Mouse (Mus musculus): ENCODE measurements at regions not wholly inside any gene's neighbourhood (a gene's known extent, or its start where the extent isn't known, plus 50 kb on each side); places are given as distances from the start of the nearest gene placed in this dataset.

DNA sequence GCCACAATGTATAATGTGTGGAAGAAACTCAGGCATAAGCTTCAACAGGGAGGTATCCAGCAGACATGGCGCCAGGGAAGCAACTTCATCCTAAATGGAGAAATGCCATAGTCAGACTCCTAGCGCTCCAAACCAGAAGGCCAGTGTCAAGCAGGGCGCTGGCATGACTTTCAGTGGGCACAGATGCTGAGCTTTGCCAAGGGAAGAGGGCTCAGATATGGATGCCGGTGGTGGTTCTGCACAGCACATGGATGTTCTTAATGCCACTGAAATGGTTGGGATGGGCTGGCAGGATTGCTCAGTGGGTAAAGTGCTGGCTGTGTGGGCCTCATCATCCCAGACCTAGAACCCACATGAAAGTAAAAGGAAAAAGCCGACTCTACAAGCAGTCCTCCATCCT lies 124.8 kb downstream of the Gm9376 start:
- Histone ChIP-seq H3K27me3 (replicated peaks; ENCODE audit: control insufficient read depth, insufficient read depth, low read length) (no peaks in the 10 kb centered on the region), H3K9me3 (ENCODE audit: control insufficient read depth, low read length) (no peaks in the 10 kb centered on the region), H3K4me3 (ENCODE audit: low read depth, low read length) (no peak overlapping the region), H3K9ac (ENCODE audit: low read length) (no peak overlapping the region), H3K4me2 (ENCODE audit: low read length) (no peak overlapping the region), H3K4me1 (replicated peaks; ENCODE audit: control insufficient read depth, insufficient read depth, low read length) (no peaks in the 10 kb centered on the region), H3K36me3 (ENCODE audit: control insufficient read depth, insufficient read depth, low read length) (no peaks in the 10 kb centered on the region), H3K27ac (ENCODE audit: low read depth) (no peak overlapping the region)
- DNase-seq (ENCODE audit: low spot score) = no peak
- ATAC-seq (replicated peaks; ENCODE audit: low FRiP score, low TSS enrichment, low read depth) = no peak
- WGBS = 87% methylated on average over 5 of the region's 5 CpGs

DNA sequence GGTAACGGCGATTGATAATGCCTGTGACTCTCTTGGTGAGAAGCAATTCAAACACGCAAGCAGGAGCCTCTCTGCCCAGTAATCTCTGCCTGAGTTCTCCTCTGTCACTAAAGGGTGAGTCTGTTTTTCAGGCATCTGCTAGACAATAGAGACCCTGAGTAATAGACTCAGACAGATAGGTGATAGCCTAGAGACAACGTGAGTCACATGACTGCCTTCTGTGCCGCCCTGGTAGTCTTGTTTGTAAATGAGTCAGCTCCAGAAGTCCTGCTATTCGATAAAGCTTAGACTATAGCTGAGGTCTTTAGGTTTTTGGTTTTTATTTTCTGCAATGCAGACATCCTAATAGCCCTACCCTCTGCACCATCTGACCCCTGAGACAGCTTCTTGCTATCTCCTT lies 126.9 kb downstream of the Gm9376 start:
- Histone ChIP-seq H3K27me3 (replicated peaks; ENCODE audit: control insufficient read depth, insufficient read depth, low read length) (no peaks in the 10 kb centered on the region), H3K4me2 (ENCODE audit: low read length) (no peak overlapping the region), H3K4me3 (ENCODE audit: low read depth, low read length) (no peak overlapping the region), H3K4me1 (replicated peaks; ENCODE audit: control insufficient read depth, insufficient read depth, low read length) (no peaks in the 10 kb centered on the region), H3K27ac (ENCODE audit: low read depth) (no peak overlapping the region), H3K36me3 (ENCODE audit: control insufficient read depth, insufficient read depth, low read length) (no peaks in the 10 kb centered on the region), H3K9ac (ENCODE audit: low read length) (no peak overlapping the region), H3K9me3 (ENCODE audit: control insufficient read depth, low read length) (no peaks in the 10 kb centered on the region)
- ATAC-seq (replicated peaks; ENCODE audit: low FRiP score, low TSS enrichment, low read depth) (no peak), DNase-seq (ENCODE audit: low spot score) (no peak)
- 63% methylated on average over 6 of the region's 6 CpGs for WGBS

DNA sequence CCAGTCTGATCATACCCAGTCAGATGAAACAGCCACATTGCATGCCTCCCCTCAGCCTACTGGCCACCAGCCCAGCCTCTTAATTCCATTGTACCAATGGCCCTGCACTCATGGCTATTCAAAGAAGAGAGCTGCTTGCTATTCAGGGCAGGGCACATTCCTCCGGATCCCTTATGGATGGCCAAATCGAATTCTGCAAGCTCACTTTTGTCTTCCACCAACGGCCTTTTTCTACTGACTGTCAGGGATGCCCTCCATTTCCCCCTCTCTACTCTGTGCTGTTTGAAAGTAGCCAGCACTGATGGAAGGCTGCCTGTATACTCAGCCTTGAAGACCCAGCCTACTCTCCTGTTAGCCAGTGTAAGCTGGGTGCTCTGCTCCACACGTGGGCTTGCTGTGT lies 147.5 kb downstream of the Gm9376 start:
- Histone ChIP-seq H3K4me3 (ENCODE audit: low read depth, low read length) (no peak overlapping the region), H3K9me3 (ENCODE audit: control insufficient read depth, low read length) (no peaks in the 10 kb centered on the region), H3K27me3 (replicated peaks; ENCODE audit: control insufficient read depth, insufficient read depth, low read length) (peaks cover 8% of the 10 kb centered on the region; the same call in 1 of the 2 replicates), H3K27ac (ENCODE audit: low read depth) (no peak overlapping the region), H3K36me3 (ENCODE audit: control insufficient read depth, insufficient read depth, low read length) (no peaks in the 10 kb centered on the region), H3K9ac (ENCODE audit: low read length) (no peak overlapping the region), H3K4me1 (replicated peaks; ENCODE audit: control insufficient read depth, insufficient read depth, low read length) (no peaks in the 10 kb centered on the region), H3K4me2 (ENCODE audit: low read length) (no peak overlapping the region)
- 69% methylated on average over 4 of the region's 4 CpGs for WGBS
- no peak for ATAC-seq (replicated peaks; ENCODE audit: low FRiP score, low TSS enrichment, low read depth)
- no peak for DNase-seq (ENCODE audit: low spot score)

DNA sequence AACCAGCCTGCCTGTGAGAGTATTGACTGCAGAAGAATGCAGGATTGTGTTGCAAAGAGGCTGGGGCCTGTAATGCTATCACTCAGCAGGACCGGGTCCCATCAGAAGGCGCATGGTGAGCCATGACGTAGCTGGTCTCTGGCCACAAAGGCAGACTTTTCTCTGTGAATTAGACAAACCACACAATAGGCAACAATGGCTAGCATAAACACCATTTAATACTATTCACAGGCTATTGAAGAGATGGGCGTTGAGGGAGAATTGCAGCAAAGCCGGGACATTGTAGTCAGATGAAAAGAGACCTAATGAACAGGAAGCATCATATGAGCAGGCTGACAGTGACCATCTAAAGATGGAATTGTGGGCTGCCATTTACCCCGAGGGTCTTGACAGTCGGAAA lies 149.4 kb downstream of the Gm9376 start:
- Histone ChIP-seq H3K4me2 (ENCODE audit: low read length) (no peak overlapping the region), H3K36me3 (ENCODE audit: control insufficient read depth, insufficient read depth, low read length) (no peaks in the 10 kb centered on the region), H3K27me3 (replicated peaks; ENCODE audit: control insufficient read depth, insufficient read depth, low read length) (peaks cover 8% of the 10 kb centered on the region; the same call in 1 of the 2 replicates), H3K4me1 (replicated peaks; ENCODE audit: control insufficient read depth, insufficient read depth, low read length) (no peaks in the 10 kb centered on the region), H3K9ac (ENCODE audit: low read length) (no peak overlapping the region), H3K4me3 (ENCODE audit: low read depth, low read length) (no peak overlapping the region), H3K9me3 (ENCODE audit: control insufficient read depth, low read length) (0 out of 2 replicates have a peak, but pooled peaks cover 2% of the 10 kb centered on the region), H3K27ac (ENCODE audit: low read depth) (no peak overlapping the region)
- DNase-seq (ENCODE audit: low spot score) (no peak), ATAC-seq (replicated peaks; ENCODE audit: low FRiP score, low TSS enrichment, low read depth) (no peak)
- WGBS = 63% methylated on average over 7 of the region's 7 CpGs

DNA sequence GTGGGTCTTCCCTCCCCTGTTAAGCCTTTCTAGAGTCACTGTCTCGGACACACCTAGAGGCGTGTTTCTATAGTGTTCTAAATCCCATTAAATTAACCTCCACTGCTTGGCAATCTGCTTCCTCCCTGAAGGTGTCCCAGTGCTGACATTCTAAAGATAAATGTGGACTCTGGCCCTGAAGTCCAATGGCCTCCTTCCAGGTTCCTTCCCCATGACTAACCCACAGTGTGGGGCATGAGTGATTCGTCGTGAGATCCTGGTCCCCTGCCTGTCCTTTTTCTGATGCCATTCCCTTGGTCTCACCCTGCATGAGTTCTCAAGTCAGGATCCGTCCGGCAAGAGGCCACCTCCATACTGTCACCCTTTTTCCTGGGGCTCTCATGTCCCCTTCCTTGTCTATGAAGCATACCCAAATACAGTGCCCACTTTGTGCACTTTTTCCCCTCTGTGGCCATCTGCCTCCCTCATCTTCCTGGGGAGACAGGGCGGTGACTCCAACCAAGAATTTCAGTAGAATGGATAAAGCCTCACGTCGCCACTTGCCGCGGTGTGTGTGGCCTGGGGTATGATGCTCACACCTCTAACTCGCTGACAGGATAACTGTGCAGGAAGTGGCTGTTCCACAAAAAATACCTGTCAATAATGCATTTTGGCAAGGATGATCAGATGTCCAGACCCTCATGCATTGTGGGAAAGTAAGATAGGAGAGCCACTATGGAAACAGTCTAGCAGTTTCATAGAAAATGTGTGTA lies 152.9 kb downstream of the Gm9376 start:
- no peak overlapping the region for H3K9ac ChIP-seq (ENCODE audit: low read length)
- H3K4me2 ChIP-seq (ENCODE audit: low read length) = no peak overlapping the region
- DNase-seq (ENCODE audit: low spot score) = no peak
- 0 out of 2 replicates have a peak, but pooled peaks cover 4% of the 10 kb centered on the region for H3K4me1 ChIP-seq (replicated peaks; ENCODE audit: control insufficient read depth, insufficient read depth, low read length)
- no peaks in the 10 kb centered on the region for H3K36me3 ChIP-seq (ENCODE audit: control insufficient read depth, insufficient read depth, low read length)
- H3K27ac ChIP-seq (ENCODE audit: low read depth) = no peak overlapping the region
- H3K9me3 ChIP-seq (ENCODE audit: control insufficient read depth, low read length) = 0 out of 2 replicates have a peak, but pooled peaks cover 2% of the 10 kb centered on the region
- H3K27me3 ChIP-seq (replicated peaks; ENCODE audit: control insufficient read depth, insufficient read depth, low read length) = peaks cover 1% of the 10 kb centered on the region; the same call in 1 of the 2 replicates
- ATAC-seq (replicated peaks; ENCODE audit: low FRiP score, low TSS enrichment, low read depth) = no peak
- no peak overlapping the region for H3K4me3 ChIP-seq (ENCODE audit: low read depth, low read length)
- 92% methylated on average over 12 of the region's 12 CpGs for whole genome bisulfite sequencing

GRCm38 (mm10) chr14:118422351-118423001 lies 155.7 kb downstream of the Gm9376 start:
- Histone ChIP-seq H3K36me3 (ENCODE audit: control insufficient read depth, insufficient read depth, low read length) (no peaks in the 10 kb centered on the region), H3K27ac (ENCODE audit: low read depth) (no peak overlapping the region), H3K9ac (ENCODE audit: low read length) (no peak overlapping the region), H3K27me3 (replicated peaks; ENCODE audit: control insufficient read depth, insufficient read depth, low read length) (no peaks in the 10 kb centered on the region), H3K9me3 (ENCODE audit: control insufficient read depth, low read length) (0 out of 2 replicates have a peak, but pooled peaks cover 2% of the 10 kb centered on the region), H3K4me1 (replicated peaks; ENCODE audit: control insufficient read depth, insufficient read depth, low read length) (0 out of 2 replicates have a peak, but pooled peaks cover 4% of the 10 kb centered on the region), H3K4me3 (ENCODE audit: low read depth, low read length) (no peak overlapping the region), H3K4me2 (ENCODE audit: low read length) (peak overlapping the region; percentile 38)
- DNase-seq (ENCODE audit: low spot score) (peak; percentile 68), ATAC-seq (replicated peaks; ENCODE audit: low FRiP score, low TSS enrichment, low read depth) (0 out of 2 replicates have a peak, but pooled peaks have one; percentile 36)
- WGBS = 8% methylated on average over 17 of the region's 17 CpGs

- Histone ChIP-seq H3K27ac (ENCODE audit: low read depth) (no peak overlapping the region), H3K4me2 (ENCODE audit: low read length) (no peak overlapping the region)
- no peak for DNase-seq (ENCODE audit: low spot score)
These were observed 156.5 kb downstream of the Gm9376 start for GRCm38 (mm10) chr14:118423269-118423668.

DNA sequence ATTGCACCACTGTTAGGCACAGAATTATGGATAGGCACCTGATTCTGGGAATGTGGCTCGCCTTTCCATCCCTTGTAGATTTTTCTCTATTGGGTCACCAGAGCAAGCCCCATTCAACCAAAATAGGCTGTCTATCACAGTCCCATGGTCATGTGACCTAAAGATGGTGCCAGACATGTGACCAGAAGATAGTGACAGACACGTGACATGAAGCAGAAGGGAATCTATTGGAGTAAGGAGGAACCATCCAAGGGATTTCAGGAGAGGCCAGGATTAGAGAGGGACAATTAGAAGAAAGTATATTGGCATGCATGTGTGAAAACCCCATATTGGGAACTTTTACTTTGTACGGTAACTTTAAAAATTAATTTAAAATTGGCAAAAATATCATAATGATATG lies 159.8 kb downstream of the Gm9376 start:
- 78% methylated on average over 3 of the region's 3 CpGs for WGBS
- ATAC-seq (replicated peaks; ENCODE audit: low FRiP score, low TSS enrichment, low read depth) (no peak), DNase-seq (ENCODE audit: low spot score) (no peak)

More at GRCm38 (mm10) chr14:118423269-118423668, 156.5 kb downstream of the Gm9376 start:
- 3% methylated on average over 8 of the region's 9 CpGs for WGBS
- no peaks in the 10 kb centered on the region for H3K27me3 ChIP-seq (replicated peaks; ENCODE audit: control insufficient read depth, insufficient read depth, low read length)
- no peak overlapping the region for H3K9ac ChIP-seq (ENCODE audit: low read length)
- H3K4me3 ChIP-seq (ENCODE audit: low read depth, low read length) = no peak overlapping the region
- 0 out of 2 replicates have a peak, but pooled peaks cover 2% of the 10 kb centered on the region for H3K9me3 ChIP-seq (ENCODE audit: control insufficient read depth, low read length)
- no peak for ATAC-seq (replicated peaks; ENCODE audit: low FRiP score, low TSS enrichment, low read depth)
- H3K36me3 ChIP-seq (ENCODE audit: control insufficient read depth, insufficient read depth, low read length) = no peaks in the 10 kb centered on the region
- H3K4me1 ChIP-seq (replicated peaks; ENCODE audit: control insufficient read depth, insufficient read depth, low read length) = 0 out of 2 replicates have a peak, but pooled peaks cover 4% of the 10 kb centered on the region

More for the DNA sequence above, 159.8 kb downstream of the Gm9376 start:
- Histone ChIP-seq H3K9me3 (ENCODE audit: control insufficient read depth, low read length) (no peaks in the 10 kb centered on the region), H3K4me1 (replicated peaks; ENCODE audit: control insufficient read depth, insufficient read depth, low read length) (0 out of 2 replicates have a peak, but pooled peaks cover 4% of the 10 kb centered on the region), H3K27me3 (replicated peaks; ENCODE audit: control insufficient read depth, insufficient read depth, low read length) (no peaks in the 10 kb centered on the region), H3K9ac (ENCODE audit: low read length) (no peak overlapping the region), H3K36me3 (ENCODE audit: control insufficient read depth, insufficient read depth, low read length) (no peaks in the 10 kb centered on the region), H3K27ac (ENCODE audit: low read depth) (no peak overlapping the region), H3K4me3 (ENCODE audit: low read depth, low read length) (no peak overlapping the region), H3K4me2 (ENCODE audit: low read length) (no peak overlapping the region)

Measured in intestine, embryonic 14.5 days (tissue).